Mouse (Mus musculus) CH12.LX (cell line): ENCODE measurements around the gene Mief2. TPM values are rescaled to one million over a fixed set of nuclear protein-coding genes. Genes with fewer than 3 reads are reported as not detected.

Experiments used
- DNase-seq: peaks from one replicate; pipeline ENCODE4 v3.0.0-alpha.2; 2013; ENCODE audit errors: extremely low read depth
- H3K27ac ChIP-seq: 2 replicates; pipeline ENCODE4 v1.5.1; 2012; ENCODE audit warnings: low read depth, mild to moderate bottlenecking, control low read depth, moderate library complexity; ENCODE audit not compliant: insufficient read depth
- H3K27me3 ChIP-seq: replicated peaks from 2 replicates; pipeline ENCODE3; 2012; ENCODE audit warnings: inconsistent platforms
- H3K36me3 ChIP-seq, 2 experiments: replicated peaks in 1 of 2; 2 replicates each; pipeline versions ENCODE3 to v1.6.1; 2012; ENCODE audit warnings: inconsistent platforms in 1 of 2, low read length in 1 of 2, mild to moderate bottlenecking in 1 of 2, mixed read lengths in 1 of 2, moderate library complexity in 1 of 2; ENCODE audit not compliant: control insufficient read depth in 1 of 2, insufficient read depth in 1 of 2
- H3K4me1 ChIP-seq, 2 experiments: 2 replicates each; pipeline ENCODE4 v1.6.1; 2012; ENCODE audit warnings: inconsistent platforms in 1 of 2, moderate library complexity in 1 of 2; ENCODE audit not compliant: insufficient read depth in 2 of 2, control insufficient read depth in 1 of 2
- H3K4me2 ChIP-seq: 2 replicates; pipeline ENCODE4 v1.6.1; 2012; ENCODE audit warnings: low read depth, mild to moderate bottlenecking, control low read depth; ENCODE audit not compliant: poor library complexity, insufficient read depth, severe bottlenecking
- H3K4me3 ChIP-seq, 3 experiments: fragments of 150-350 bp in 1 of 3; sonication (generic) in 1 of 3; replicated peaks in 1 of 3; 2 replicates each; pipeline versions ENCODE3 to v1.5.1; 2011 to 2012; ENCODE audit warnings: low read depth in 2 of 3, low read length in 2 of 3, mild to moderate bottlenecking in 2 of 3, moderate library complexity in 2 of 3, control low read depth in 1 of 3, improper control_type of control experiment in 1 of 3, inconsistent platforms in 1 of 3, mixed read lengths in 1 of 3; ENCODE audit not compliant: poor library complexity in 1 of 3
- H3K79me2 ChIP-seq: replicated peaks from 2 replicates; pipeline ENCODE4 v1.6.1; 2012; ENCODE audit warnings: mild to moderate bottlenecking, moderate library complexity; ENCODE audit not compliant: control insufficient read depth, poor library complexity, insufficient read depth, severe bottlenecking; ENCODE audit errors: extremely low read depth
- H3K9ac ChIP-seq: 2 replicates; pipeline ENCODE4 v1.6.1; 2012; ENCODE audit warnings: low read depth, mild to moderate bottlenecking, control low read depth, moderate library complexity; ENCODE audit not compliant: insufficient read depth
- H3K9me3 ChIP-seq: replicated peaks from 2 replicates; pipeline ENCODE3; 2012; ENCODE audit warnings: low read length, inconsistent platforms, mixed read lengths
- BHLHE40 ChIP-seq: IDR thresholded peaks from 2 replicates; pipeline ENCODE4 v1.6.1; 2011; ENCODE audit warnings: mild to moderate bottlenecking, low read depth, low read length, improper control_type of control experiment
- CHD1 ChIP-seq: IDR thresholded peaks from 2 replicates; pipeline ENCODE4 v1.6.1; 2012; ENCODE audit warnings: low read depth, low read length, improper control_type of control experiment, inconsistent platforms
- CTCF ChIP-seq, 2 experiments: IDR thresholded peaks in 1 of 2; conservative IDR thresholded peaks in 1 of 2; 2 replicates each; pipeline ENCODE4 v1.5.1; 2011 to 2012; ENCODE audit warnings: low read depth in 2 of 2, low read length in 2 of 2, improper control_type of control experiment in 1 of 2, inconsistent platforms in 1 of 2, mild to moderate bottlenecking in 1 of 2, moderate library complexity in 1 of 2
- E2F4 ChIP-seq: IDR thresholded peaks from 2 replicates; pipeline ENCODE4 v1.6.1; 2011; ENCODE audit warnings: low read depth, low read length, improper control_type of control experiment; ENCODE audit not compliant: insufficient replicate concordance
- ELF1 ChIP-seq: IDR thresholded peaks from 2 replicates; pipeline ENCODE4 v1.6.1; 2014; ENCODE audit warnings: low read depth, mild to moderate bottlenecking, inconsistent platforms, low read length, improper control_type of control experiment
- EP300 ChIP-seq: IDR thresholded peaks from 2 replicates; pipeline ENCODE4 v1.6.1; 2011; ENCODE audit warnings: low read length, improper control_type of control experiment
- ETS1 ChIP-seq: conservative IDR thresholded peaks from 2 replicates; pipeline ENCODE4 v1.6.1; 2012; ENCODE audit warnings: low read depth, mild to moderate bottlenecking, inconsistent platforms, low read length, improper control_type of control experiment, moderate library complexity
- HCFC1 ChIP-seq: IDR thresholded peaks from 2 replicates; pipeline ENCODE4 v1.6.1; 2012; ENCODE audit warnings: low read depth, mild to moderate bottlenecking, inconsistent platforms, low read length, improper control_type of control experiment
- IRF4 ChIP-seq: IDR thresholded peaks from 2 replicates; pipeline ENCODE4 v1.6.1; 2014; ENCODE audit warnings: low read depth, mild to moderate bottlenecking, inconsistent platforms, low read length, improper control_type of control experiment
- JUN ChIP-seq: IDR thresholded peaks from 2 replicates; pipeline ENCODE4 v1.6.1; 2011; ENCODE audit warnings: low read depth, mild to moderate bottlenecking, low read length, improper control_type of control experiment, moderate library complexity; ENCODE audit not compliant: insufficient read depth
- JUND ChIP-seq: conservative IDR thresholded peaks from 2 replicates; pipeline ENCODE4 v1.6.1; 2011; ENCODE audit warnings: low read depth, low read length, improper control_type of control experiment
- KAT2A ChIP-seq: IDR thresholded peaks from 2 replicates; pipeline ENCODE4 v1.6.1; 2012; ENCODE audit warnings: low read length, improper control_type of control experiment, inconsistent platforms; ENCODE audit not compliant: insufficient replicate concordance
- MAFK ChIP-seq: IDR thresholded peaks from 2 replicates; pipeline ENCODE4 v1.6.1; 2011; ENCODE audit warnings: low read length, improper control_type of control experiment; ENCODE audit not compliant: insufficient replicate concordance
- MEF2A ChIP-seq: IDR thresholded peaks from 2 replicates; pipeline ENCODE4 v1.6.1; 2014; ENCODE audit warnings: low read depth, mild to moderate bottlenecking, inconsistent platforms, low read length, improper control_type of control experiment, borderline replicate concordance
- MXI1 ChIP-seq: IDR thresholded peaks from 2 replicates; pipeline ENCODE4 v1.6.1; 2011; ENCODE audit warnings: mild to moderate bottlenecking, low read depth, low read length, improper control_type of control experiment
- NRF1 ChIP-seq: IDR thresholded peaks from 2 replicates; pipeline ENCODE4 v1.6.1; 2014; ENCODE audit warnings: low read depth, mild to moderate bottlenecking, inconsistent platforms, low read length, improper control_type of control experiment, moderate library complexity
- POLR2A ChIP-seq: IDR thresholded peaks from 2 replicates; pipeline ENCODE4 v1.6.1; 2011; ENCODE audit warnings: low read depth, mild to moderate bottlenecking, improper control_type of control experiment, low read length
- POLR2AphosphoS2 ChIP-seq: IDR thresholded peaks from 2 replicates; pipeline ENCODE4 v1.6.1; 2011; ENCODE audit warnings: low read depth, low read length, improper control_type of control experiment
- RAD21 ChIP-seq: IDR thresholded peaks from 2 replicates; pipeline ENCODE4 v1.6.1; 2011; ENCODE audit warnings: low read depth, mild to moderate bottlenecking, low read length, improper control_type of control experiment, moderate library complexity
- RCOR1 ChIP-seq: conservative IDR thresholded peaks from 2 replicates; pipeline ENCODE4 v1.6.1; 2012; ENCODE audit warnings: low read depth, mild to moderate bottlenecking, inconsistent platforms, low read length, improper control_type of control experiment
- SIN3A ChIP-seq: IDR thresholded peaks from 2 replicates; pipeline ENCODE4 v1.6.1; 2012; ENCODE audit warnings: low read length, improper control_type of control experiment, inconsistent platforms
- SMC3 ChIP-seq: IDR thresholded peaks from 2 replicates; pipeline ENCODE4 v1.6.1; 2011; ENCODE audit warnings: low read depth, low read length, improper control_type of control experiment
- TBP ChIP-seq: conservative IDR thresholded peaks from 2 replicates; pipeline ENCODE4 v1.6.1; 2011; ENCODE audit warnings: low read depth, low read length, improper control_type of control experiment
- TCF12 ChIP-seq: IDR thresholded peaks from 2 replicates; pipeline ENCODE4 v1.6.1; 2014; ENCODE audit warnings: low read depth, mild to moderate bottlenecking, inconsistent platforms, low read length, improper control_type of control experiment
- ZC3H11A ChIP-seq: IDR thresholded peaks from 2 replicates; pipeline ENCODE4 v1.6.1; 2012; ENCODE audit warnings: low read depth, mild to moderate bottlenecking, inconsistent platforms, low read length, improper control_type of control experiment
- ZKSCAN1 ChIP-seq: IDR thresholded peaks from 2 replicates; pipeline ENCODE4 v1.6.1; 2012; ENCODE audit warnings: low read depth, inconsistent platforms, low read length, improper control_type of control experiment, borderline replicate concordance
- ZMIZ1 ChIP-seq: IDR thresholded peaks from 2 replicates; pipeline ENCODE4 v1.6.1; 2012; ENCODE audit warnings: low read depth, mild to moderate bottlenecking, inconsistent platforms, low read length, improper control_type of control experiment
- dilution Hi-C: fragments of 300-500 bp; cut with MboI; formaldehyde crosslinking; loops from 2 replicates; pipeline ENCODE4 v1.14.3; 2020; ENCODE audit warnings: low sequenced_read_pairs; ENCODE audit not compliant: extremely low pct_unique_long_range_greater_than_20kb, extremely low pct_ligation_motif_present
- in situ Hi-C: fragments of 300-500 bp; cut with MboI; formaldehyde crosslinking; loops from 3 replicates; pipeline ENCODE4 v1.14.3; 2019; ENCODE audit warnings: low sequenced_read_pairs, low pct_ligation_motif_present, low pct_unique_long_range_greater_than_20kb, mixed read lengths
- polyA plus RNA-seq: library from polyadenylated mRNA; unstranded; fragments of >175 nt; gene quantifications from 2 replicates; pipeline ENCODE4 v1.2.1, GENCODE M21; 2012; ENCODE audit warnings: low read depth; ENCODE audit not compliant: insufficient read length
- total RNA-seq, 2 experiments: library from RNA; depleted of rRNA; stranded (reverse); fragments of 300-350 nt in 1 of 2; fragments of >200 nt in 1 of 2; gene quantifications; 2 replicates each; pipeline ENCODE4 v1.2.3; 2012 to 2014

Gene Mief2
- total and polyA plus RNA-seq, 3 experiments: 6.8 to 12.7 (median 10.9) TPM

GRCm38 (mm10) chr11:60709481-60710465 lies 18.4 kb upstream of the Mief2 start:
- no peak overlapping the region for H3K27ac ChIP-seq
- no peaks in the 10 kb centered on the region for H3K27me3 ChIP-seq
- dilution Hi-C loops (no loop called here), in situ Hi-C loops (no loop called here)
- TF ChIP-seq MXI1 (no peak), EP300 (no peak), TCF12 (no peak), CHD1 (no peak), IRF4 (no peak), RCOR1 (no peak), JUN (no peak), ZMIZ1 (no peak), BHLHE40 (no peak), ZC3H11A (no peak), RAD21 (no peak), ZKSCAN1 (no peak), HCFC1 (no peak), POLR2AphosphoS2 (no peak), JUND (no peak), MEF2A (no peak), SIN3A (no peak), ETS1 (no peak), ELF1 (no peak), MAFK (no peak)
- no peak for DNase-seq
- no peak overlapping the region for H3K4me2 ChIP-seq
- H3K9me3 ChIP-seq: no peaks in the 10 kb centered on the region
- H3K4me3 ChIP-seq: no peak overlapping the region
- H3K79me2 ChIP-seq: no peaks in the 10 kb centered on the region
- H3K36me3 ChIP-seq: peaks cover 80 to 98% of the 10 kb centered on the region in 2 experiments
- peaks cover 0 to 12% of the 10 kb centered on the region in 2 experiments; a peak in 1 of 4 replicates for H3K4me1 ChIP-seq
- H3K9ac ChIP-seq: no peak overlapping the region

GRCm38 (mm10) chr11:60711218-60711617 lies 17.0 kb upstream of the Mief2 start:
- dilution Hi-C loops: no loop called here
- no peak overlapping the region for H3K9ac ChIP-seq
- H3K27me3 ChIP-seq: no peaks in the 10 kb centered on the region
- H3K4me2 ChIP-seq: no peak overlapping the region
- no peak for TF ChIP-seq KAT2A
- TF ChIP-seq ZMIZ1: no peak
- no peak for TF ChIP-seq SMC3
- TF ChIP-seq RAD21: no peak
- TF ChIP-seq TCF12: no peak
- TF ChIP-seq POLR2A: no peak
- TF ChIP-seq ETS1: no peak
- TF ChIP-seq ZKSCAN1: no peak
- no peak for TF ChIP-seq NRF1
- TF ChIP-seq IRF4: no peak
- no peak for TF ChIP-seq E2F4
- no peak for TF ChIP-seq HCFC1
- no peak for TF ChIP-seq CTCF (conservative IDR thresholded peaks at IDR 0.05 in 1 of 2, IDR thresholded peaks at IDR 0.05 in 1 of 2; ENCODE audit: low read depth in 2 of 2, low read length in 2 of 2)
- no peak for TF ChIP-seq TBP
- in situ Hi-C loops: no loop called here
- H3K36me3 ChIP-seq: peaks cover 89 to 99% of the 10 kb centered on the region in 2 experiments
- no peak overlapping the region for H3K27ac ChIP-seq
- H3K79me2 ChIP-seq: no peaks in the 10 kb centered on the region
- H3K4me1 ChIP-seq: peaks cover 0 to 12% of the 10 kb centered on the region in 2 experiments; a peak in 1 of 4 replicates
- DNase-seq: no peak
- H3K9me3 ChIP-seq: no peaks in the 10 kb centered on the region
- no peak overlapping the region for H3K4me3 ChIP-seq
